Mouse (Mus musculus) liver, adult 2 months (tissue): ENCODE measurements around the gene Srpk3. TPM values are rescaled to one million over a fixed set of nuclear protein-coding genes. Genes with fewer than 3 reads are reported as not detected.
A peak's percentile ranks its signal among the peaks of the same experiment; 100 is the strongest.

Experiments
- DNase-seq: peaks from one replicate; pipeline ENCODE4 v3.0.0-alpha.2; 2011; ENCODE audit warnings: low read depth, low spot score; ENCODE audit errors: extremely low read depth
- H3K27ac ChIP-seq: fragments of 200-500 bp; replicated peaks from 2 replicates; pipeline ENCODE4 v1.5.1; 2012; ENCODE audit warnings: low read depth, mild to moderate bottlenecking, control low read depth, inconsistent platforms, low read length; ENCODE audit not compliant: insufficient read depth
- H3K27me3 ChIP-seq: fragments of 200-500 bp; 2 replicates; pipeline ENCODE4 v1.6.1; 2012; ENCODE audit warnings: mild to moderate bottlenecking, moderate library complexity, low read length, inconsistent platforms; ENCODE audit not compliant: control insufficient read depth, insufficient read depth
- H3K36me3 ChIP-seq: fragments of 200-500 bp; 2 replicates; pipeline ENCODE4 v1.6.1; 2012; ENCODE audit warnings: low read length, inconsistent platforms; ENCODE audit not compliant: control insufficient read depth, insufficient read depth
- H3K4me1 ChIP-seq: fragments of 200-500 bp; 2 replicates; pipeline ENCODE4 v1.6.1; 2011; ENCODE audit warnings: low read length; ENCODE audit not compliant: control insufficient read depth, insufficient read depth
- H3K4me3 ChIP-seq: fragments of 200-500 bp; 2 replicates; pipeline ENCODE4 v1.5.1; 2011; ENCODE audit warnings: low read depth, mild to moderate bottlenecking, control low read depth, low read length, moderate library complexity; ENCODE audit not compliant: insufficient read depth
- H3K79me2 ChIP-seq: fragments of 200-500 bp; 2 replicates; pipeline ENCODE4 v1.6.1; 2012; ENCODE audit warnings: inconsistent platforms, mild to moderate bottlenecking, low read length, moderate library complexity; ENCODE audit not compliant: control insufficient read depth, insufficient read depth
- H3K9ac ChIP-seq: fragments of 200-500 bp; 2 replicates; pipeline ENCODE4 v1.6.1; 2012; ENCODE audit warnings: low read depth, mild to moderate bottlenecking, control low read depth, inconsistent platforms, low read length
- CTCF ChIP-seq: fragments of 200-500 bp; IDR thresholded peaks from 2 replicates; pipeline ENCODE4 v1.5.1; 2011; ENCODE audit warnings: low read depth, low read length, control low read depth
- POLR2A ChIP-seq: fragments of 200-500 bp; IDR thresholded peaks from 2 replicates; pipeline ENCODE4 v1.6.1; 2011; ENCODE audit warnings: low read length, control low read depth; ENCODE audit not compliant: insufficient read depth; ENCODE audit errors: extremely low read depth
- WGBS: fragments of 180-500 bp; shearing (Covaris S2); methylation state at CpG from one replicate; pipeline ENCODE4 v1.1.7; 2018; 5-methylcytosine and 5-hydroxymethylcytosine counted together
- polyA plus RNA-seq: library from polyadenylated mRNA; depleted of rRNA; stranded (reverse); fragments of >200 nt; gene quantifications from 2 replicates; pipeline ENCODE4 v1.2.3, GENCODE M21; 2012
- total RNA-seq: library from RNA; depleted of rRNA; stranded (reverse); fragments of >200 nt; gene quantifications from 2 replicates; pipeline ENCODE4 v1.2.3, GENCODE M21; 2014

Gene Srpk3
- total and polyA plus RNA-seq, 2 experiments = 0.72 TPM; not detected in 1

DNA sequence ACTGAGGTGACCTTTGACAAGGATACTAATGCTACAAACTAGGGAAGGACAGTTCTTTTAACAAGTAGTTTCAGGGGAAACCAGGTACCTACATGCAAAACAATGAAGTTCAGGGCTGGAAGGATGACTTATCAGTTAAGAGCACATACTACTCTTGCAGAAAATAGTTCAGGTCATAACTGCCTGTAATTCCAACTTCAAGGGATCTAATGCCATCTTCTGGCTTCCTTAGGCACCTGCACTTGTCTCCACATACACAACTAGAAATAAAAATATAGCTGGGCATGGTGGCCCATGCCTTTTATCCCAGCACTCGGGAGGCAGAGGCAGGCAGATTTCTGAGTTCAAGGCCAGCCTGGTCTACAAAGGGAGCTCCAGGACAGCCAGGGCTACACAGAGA, 25.2 kb upstream of the Srpk3 start:
- TF ChIP-seq POLR2A (no peak), CTCF (no peak)
- no peaks in the 10 kb centered on the region for H3K4me1 ChIP-seq
- H3K9ac ChIP-seq = no peak overlapping the region
- DNase-seq = no peak
- no peaks in the 10 kb centered on the region for H3K27me3 ChIP-seq
- WGBS = 90% methylated on average over 1 of the region's 1 CpGs
- H3K27ac ChIP-seq = no peak overlapping the region
- no peaks in the 10 kb centered on the region for H3K36me3 ChIP-seq
- H3K4me3 ChIP-seq = no peak overlapping the region
- H3K79me2 ChIP-seq = no peaks in the 10 kb centered on the region

GRCm38 (mm10) chrX:73756334-73757140, 17.7 kb upstream of the Srpk3 start, which contains the start of gene Plxnb3:
Gene Plxnb3 (plus strand): TSS chrX:73757090.
- H3K4me3 ChIP-seq = no peak within 1 kb of the TSS
- no peaks in the 10 kb centered on the region for H3K79me2 ChIP-seq
- WGBS = 81% methylated on average over 5 of the region's 5 CpGs
- TF ChIP-seq CTCF = no peak
- TF ChIP-seq POLR2A = no peak
- no peak for DNase-seq
- H3K36me3 ChIP-seq = no peaks in the 10 kb centered on the region
- H3K9ac ChIP-seq = no peak within 1 kb of the TSS
- no peak within 1 kb of the TSS for H3K27ac ChIP-seq
- no peaks in the 10 kb centered on the region; the same call in 1 of the 2 replicates for H3K27me3 ChIP-seq
- H3K4me1 ChIP-seq = no peaks in the 10 kb centered on the region

DNA sequence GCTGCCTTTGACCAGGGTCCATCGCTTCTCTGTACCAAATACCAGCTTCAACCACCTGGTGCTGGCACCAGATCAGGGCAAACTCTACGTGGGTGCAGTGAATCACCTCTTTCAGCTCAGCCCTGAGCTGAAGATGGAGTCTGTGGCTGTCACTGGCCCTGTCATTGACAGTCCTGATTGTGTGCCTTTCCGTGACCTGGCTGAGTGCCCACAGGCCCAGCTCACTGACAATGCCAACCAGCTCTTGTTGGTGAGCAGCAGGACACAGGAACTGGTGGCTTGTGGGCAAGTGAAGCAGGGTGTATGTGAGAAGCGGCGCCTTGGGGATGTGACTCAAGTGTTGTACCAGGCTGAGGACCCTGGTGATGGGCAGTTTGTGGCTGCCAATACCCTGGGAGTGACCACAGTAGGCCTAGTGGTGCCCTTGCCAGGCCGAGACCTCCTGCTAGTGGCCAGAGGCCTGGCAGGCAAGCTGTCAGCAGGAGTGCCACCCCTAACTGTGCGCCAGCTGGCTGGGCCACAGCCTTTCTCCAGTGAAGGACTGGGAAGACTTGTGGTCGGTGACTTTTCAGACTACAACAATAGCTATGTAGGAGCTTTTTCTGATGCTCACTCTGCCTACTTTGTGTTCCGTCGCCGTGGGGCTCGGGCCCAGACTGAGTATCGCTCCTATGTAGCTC, 15.5 kb upstream of the Srpk3 start:
- TF ChIP-seq CTCF = no peak
- no peak for TF ChIP-seq POLR2A
- no peaks in the 10 kb centered on the region; the same call in 1 of the 2 replicates for H3K27me3 ChIP-seq
- H3K4me1 ChIP-seq = no peaks in the 10 kb centered on the region
- H3K9ac ChIP-seq = no peak overlapping the region
- H3K27ac ChIP-seq = no peak overlapping the region
- 86% methylated on average over 13 of the region's 13 CpGs for WGBS
- H3K79me2 ChIP-seq = no peaks in the 10 kb centered on the region
- H3K4me3 ChIP-seq = no peak overlapping the region
- no peak for DNase-seq
- H3K36me3 ChIP-seq = no peaks in the 10 kb centered on the region

DNA sequence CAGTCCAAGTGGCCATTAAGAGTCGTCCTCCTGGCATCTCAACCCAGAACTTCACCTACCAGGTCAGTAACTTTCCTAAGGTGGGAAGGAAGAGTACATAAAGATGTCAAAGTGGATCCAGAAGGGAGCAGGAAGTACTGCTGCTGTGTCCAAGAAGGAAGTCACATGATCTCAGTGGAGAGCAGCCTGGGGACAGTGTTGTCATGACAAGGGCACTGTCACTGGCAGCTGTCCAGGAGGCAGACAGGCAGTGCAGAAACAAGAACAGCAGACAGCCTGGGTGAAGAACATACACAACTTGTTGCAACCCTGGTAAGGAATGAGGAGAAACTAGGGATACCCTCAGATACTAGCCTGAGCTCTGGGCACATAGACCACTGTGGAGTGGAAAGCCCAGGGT, 8.9 kb upstream of the Srpk3 start:
- peak; percentile 45 for DNase-seq
- H3K79me2 ChIP-seq = no peaks in the 10 kb centered on the region
- no peak for TF ChIP-seq CTCF
- no peak for TF ChIP-seq POLR2A
- H3K36me3 ChIP-seq = no peaks in the 10 kb centered on the region
- H3K4me1 ChIP-seq = no peaks in the 10 kb centered on the region; the same call in 1 of the 2 replicates
- 54% methylated on average over 1 of the region's 1 CpGs for WGBS
- no peak overlapping the region for H3K4me3 ChIP-seq
- H3K9ac ChIP-seq = no peak overlapping the region
- no peak overlapping the region; the same call in 1 of the 2 replicates for H3K27ac ChIP-seq
- H3K27me3 ChIP-seq = no peaks in the 10 kb centered on the region

DNA sequence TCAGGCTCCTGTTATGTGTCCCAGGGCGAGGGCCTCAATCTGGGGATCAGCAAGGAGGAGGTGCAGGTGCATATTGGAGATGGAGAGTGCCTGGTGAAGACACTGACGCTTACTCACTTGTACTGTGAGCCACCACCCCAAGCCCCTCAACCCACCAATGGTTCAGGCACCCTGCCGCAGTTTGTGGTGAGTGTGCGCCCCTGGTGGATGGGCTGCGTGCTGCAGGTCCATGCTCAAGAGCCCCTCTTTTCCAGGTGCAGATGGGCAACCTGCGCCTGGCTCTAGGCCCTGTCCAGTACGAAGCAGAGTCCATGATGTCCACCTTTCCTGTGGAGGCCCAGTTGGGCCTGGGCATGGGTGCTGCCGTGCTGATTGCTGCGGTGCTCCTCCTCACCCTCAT, 6.9 kb upstream of the Srpk3 start:
- TF ChIP-seq CTCF (peak; percentile 31; the same call in 1 of the 2 replicates), POLR2A (no peak)
- Histone ChIP-seq H3K27ac (no peak overlapping the region), H3K9ac (no peak overlapping the region), H3K4me3 (no peak overlapping the region), H3K4me1 (no peaks in the 10 kb centered on the region; the same call in 1 of the 2 replicates), H3K79me2 (no peaks in the 10 kb centered on the region), H3K27me3 (no peaks in the 10 kb centered on the region), H3K36me3 (no peaks in the 10 kb centered on the region)
- no peak for DNase-seq
- 81% methylated on average over 9 of the region's 9 CpGs for WGBS
